Mouse (Mus musculus): ENCODE results near the gene Cnnm3.

DNA sequence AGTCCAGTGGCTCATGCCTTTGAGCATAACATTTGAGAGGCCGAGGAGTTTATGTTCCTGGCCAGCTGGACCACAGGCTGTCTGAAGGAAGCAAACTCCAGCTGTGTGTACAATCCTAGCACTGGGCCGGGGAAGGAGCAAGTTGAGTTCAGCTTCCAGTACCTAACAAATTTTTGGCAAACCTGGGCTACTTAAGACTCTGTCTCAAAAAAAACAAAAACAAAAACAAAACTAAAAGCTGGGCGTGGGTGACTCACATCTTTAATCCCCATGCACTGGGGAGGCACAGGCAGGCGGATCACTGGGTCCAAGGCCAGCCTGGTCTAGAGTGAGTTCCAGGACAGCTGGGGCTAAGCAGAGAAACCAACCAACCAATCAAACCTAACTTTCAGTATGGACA is 57.1 kb downstream of the Cnnm3 start:
- TF ChIP-seq ZC3H11A (IDR thresholded peaks at IDR 0.05; ENCODE audit: borderline replicate concordance, low read depth, low read length) (no peak), ZNF384 (IDR thresholded peaks at IDR 0.05; ENCODE audit: low read depth, low read length) (no peak), MAFK (IDR thresholded peaks at IDR 0.05; ENCODE audit: insufficient read depth, low read depth, low read length) (no peak), CHD2 (IDR thresholded peaks at IDR 0.05; ENCODE audit: low read depth, low read length) (no peak)
